Mouse (Mus musculus) lung, embryonic 14.5 days (tissue): ENCODE data around the gene Slit2. TPM values are rescaled to one million over a fixed set of nuclear protein-coding genes. Genes with fewer than 3 reads are reported as not detected.

Experiments
- ATAC-seq: fragments of 200-750 bp; cut with Nextera tagmentation; 2 replicates; pipeline ENCODE4 v1.8.0; 2017; ENCODE audit warnings: mild to moderate bottlenecking, moderate TSS enrichment, moderate library complexity; ENCODE audit not compliant: insufficient read depth
- DNase-seq: peaks from one replicate; pipeline ENCODE4 v3.0.0-alpha.2; 2015
- H3K27ac ChIP-seq: fragments of 300-500 bp; sonication (generic); 2 replicates; pipeline ENCODE4 v1.5.1; 2014; ENCODE audit warnings: low read depth, mild to moderate bottlenecking, moderate library complexity
- H3K27me3 ChIP-seq: fragments of 300-500 bp; sonication (generic); 2 replicates; pipeline ENCODE4 v1.6.1; 2014; ENCODE audit warnings: low read length, control low read depth; ENCODE audit not compliant: insufficient read depth
- H3K36me3 ChIP-seq: fragments of 300-500 bp; sonication (generic); 2 replicates; pipeline ENCODE4 v1.6.1; 2014; ENCODE audit warnings: control low read depth; ENCODE audit not compliant: insufficient read depth
- H3K4me1 ChIP-seq: fragments of 300-500 bp; sonication (generic); 2 replicates; pipeline ENCODE4 v1.6.1; 2014; ENCODE audit warnings: antibody characterized with exemption, control low read depth; ENCODE audit not compliant: insufficient read depth
- H3K4me2 ChIP-seq: fragments of 300-500 bp; sonication (generic); 2 replicates; pipeline ENCODE4 v1.6.1; 2014; ENCODE audit warnings: mild to moderate bottlenecking
- H3K4me3 ChIP-seq: fragments of 300-500 bp; sonication (generic); 2 replicates; pipeline ENCODE4 v1.5.1; 2014; ENCODE audit warnings: low read depth, low read length
- H3K9ac ChIP-seq: fragments of 300-500 bp; sonication (generic); 2 replicates; pipeline ENCODE4 v1.6.1; 2014
- H3K9me3 ChIP-seq: fragments of 300-500 bp; sonication (generic); 2 replicates; pipeline ENCODE4 v1.6.1; 2016; ENCODE audit warnings: low read depth, low read length, control low read depth
- CTCF ChIP-seq: IDR thresholded peaks from 2 replicates; pipeline ENCODE4 v1.5.1; 2016; ENCODE audit warnings: antibody characterized with exemption, low read depth
- WGBS: fragments of 180-500 bp; shearing (Covaris S2); extraction: QIAGEN DNeasy Blood & Tissue Kit; methylation state at CpG from one replicate; pipeline ENCODE4 v1.1.7; 2014; 5-methylcytosine and 5-hydroxymethylcytosine counted together
- polyA plus RNA-seq: library from polyadenylated mRNA; unstranded; fragments of >200 nt; fragmentation: Nextera tagmentation; extraction: Ambion mirVana; gene quantifications from 2 replicates; pipeline ENCODE4 v1.2.1, GENCODE M21; 2014

Slit2 gene
- polyA plus RNA-seq, 1 experiment from 2014 or later, result 49.3 TPM

DNA sequence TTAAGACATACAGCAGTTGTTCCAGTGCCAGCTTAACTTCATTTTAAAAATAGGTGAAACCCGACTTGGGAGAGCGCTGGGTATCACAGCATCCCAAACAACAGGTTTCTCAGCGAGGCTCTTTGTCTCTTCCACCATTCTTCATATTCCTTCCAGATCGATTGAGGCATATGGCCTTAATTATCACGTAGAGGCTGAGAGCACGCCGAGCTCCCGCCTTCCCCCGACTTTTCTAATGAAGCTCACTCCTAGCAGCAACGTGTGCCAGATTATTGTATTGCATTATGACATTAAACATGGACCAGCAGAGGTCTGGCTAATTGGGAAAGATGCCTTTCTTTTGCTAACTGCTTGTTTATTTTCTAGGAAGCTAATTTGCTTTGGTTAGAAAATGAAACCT, 75.7 kb downstream of the Slit2 start:
- DNase-seq (no peak), ATAC-seq (no peak)
- H3K9me3 ChIP-seq, result no peaks in the 10 kb centered on the region
- H3K4me1 ChIP-seq, result no peaks in the 10 kb centered on the region
- H3K9ac ChIP-seq, result no peak overlapping the region
- H3K36me3 ChIP-seq, result no peaks in the 10 kb centered on the region
- no peak overlapping the region for H3K4me3 ChIP-seq
- H3K27ac ChIP-seq, result no peak overlapping the region
- H3K4me2 ChIP-seq, result no peak overlapping the region
- TF ChIP-seq CTCF, result no peak
- H3K27me3 ChIP-seq, result no peaks in the 10 kb centered on the region
- WGBS, result 74% methylated on average over 10 of the region's 10 CpGs

DNA sequence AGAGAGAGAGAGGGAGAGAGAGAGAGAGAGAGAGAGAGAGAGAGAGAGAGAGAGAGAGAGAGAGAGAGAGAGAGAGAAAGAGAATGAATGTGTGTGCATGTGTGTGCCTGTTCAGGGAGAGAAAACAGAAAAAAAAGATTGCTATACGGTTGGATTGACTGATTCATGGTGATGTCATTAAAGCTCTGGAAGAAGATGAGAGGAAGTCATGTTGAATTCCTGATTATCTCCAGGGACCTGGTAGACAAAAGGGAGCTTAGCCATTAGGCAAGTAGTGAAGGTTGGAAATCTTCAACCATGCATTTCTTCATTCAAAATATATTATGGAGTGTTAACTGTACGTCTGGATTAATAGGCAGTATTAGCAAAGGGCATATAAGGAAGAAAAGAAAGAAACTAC, 77.8 kb downstream of the Slit2 start:
- no peak overlapping the region for H3K27ac ChIP-seq
- no peak overlapping the region for H3K4me3 ChIP-seq
- no peaks in the 10 kb centered on the region for H3K9me3 ChIP-seq
- ATAC-seq, result no peak
- no peaks in the 10 kb centered on the region for H3K36me3 ChIP-seq
- WGBS, result 65% methylated on average over 2 of the region's 2 CpGs
- no peak overlapping the region for H3K4me2 ChIP-seq
- no peaks in the 10 kb centered on the region for H3K4me1 ChIP-seq
- H3K9ac ChIP-seq, result no peak overlapping the region
- TF ChIP-seq CTCF, result no peak
- no peaks in the 10 kb centered on the region for H3K27me3 ChIP-seq
- DNase-seq, result no peak

DNA sequence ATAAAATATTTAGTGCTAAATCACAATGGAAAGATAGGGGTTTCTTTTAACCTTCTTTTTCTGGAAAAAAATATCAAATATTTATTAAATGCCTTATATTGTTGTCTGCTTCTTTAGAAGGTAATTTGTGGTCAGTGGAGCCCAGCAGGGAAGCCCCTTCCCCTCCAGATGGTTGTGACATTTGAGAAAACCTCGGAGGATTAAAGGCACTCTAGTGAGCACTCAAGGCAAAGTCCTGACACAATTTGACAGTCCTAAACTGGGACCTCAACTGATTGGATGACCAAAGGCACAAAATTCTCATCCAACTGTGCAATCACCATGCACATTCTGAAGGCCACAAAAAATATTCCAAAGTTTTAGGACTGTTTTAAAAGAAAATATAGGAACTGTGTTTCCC, 95.8 kb downstream of the Slit2 start:
- no peak for DNase-seq
- H3K9ac ChIP-seq, result no peak overlapping the region

DNA sequence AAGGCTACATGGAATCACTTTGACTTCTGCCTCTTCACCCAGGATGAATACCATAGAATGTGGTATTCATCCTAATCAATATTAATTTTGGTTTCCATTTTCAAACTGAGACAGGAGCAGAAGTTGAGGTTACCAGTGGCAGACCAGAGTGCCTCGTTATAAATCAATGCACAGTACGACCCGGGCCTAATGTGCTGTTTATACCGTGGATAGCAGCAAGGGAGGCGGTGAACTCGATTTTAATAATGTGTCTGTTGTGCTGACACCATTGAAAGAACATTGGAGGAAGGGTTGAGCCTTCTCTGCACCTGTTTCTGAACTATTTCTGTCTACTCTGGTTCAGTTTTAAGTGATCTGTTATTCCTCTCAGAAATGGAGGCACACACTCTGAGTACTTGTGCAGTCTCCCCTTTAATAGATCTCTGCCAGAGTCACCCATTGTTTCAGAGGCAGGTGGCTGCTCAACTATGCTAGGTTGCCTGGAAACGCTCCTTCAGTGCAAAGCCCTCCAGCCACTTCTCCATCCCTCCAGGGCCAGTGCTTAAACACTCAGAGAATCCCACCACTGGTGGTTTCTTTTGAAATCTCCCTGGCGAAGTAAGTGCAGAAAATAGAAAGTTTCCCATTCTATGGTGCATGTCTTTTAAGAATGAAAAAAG, 98.4 kb downstream of the Slit2 start:
- Histone ChIP-seq H3K27me3 (no peaks in the 10 kb centered on the region), H3K9me3 (no peaks in the 10 kb centered on the region), H3K4me2 (no peak overlapping the region), H3K4me3 (no peak overlapping the region), H3K4me1 (no peaks in the 10 kb centered on the region), H3K27ac (peak overlapping the region; percentile 58), H3K36me3 (no peaks in the 10 kb centered on the region), H3K9ac (no peak overlapping the region)
- peak; percentile 82; the same call in 1 of the 2 replicates for ATAC-seq
- 64% methylated on average over 8 of the region's 8 CpGs for WGBS
- no peak for TF ChIP-seq CTCF
- DNase-seq, result peak; percentile 38

More for the DNA sequence above, 95.8 kb downstream of the Slit2 start:
- no peaks in the 10 kb centered on the region for H3K4me1 ChIP-seq
- H3K9me3 ChIP-seq, result no peaks in the 10 kb centered on the region
- no peak overlapping the region for H3K4me2 ChIP-seq
- H3K27me3 ChIP-seq, result no peaks in the 10 kb centered on the region
- WGBS, result 44% methylated on average over 1 of the region's 1 CpGs
- H3K27ac ChIP-seq, result no peak overlapping the region
- H3K4me3 ChIP-seq, result no peak overlapping the region
- H3K36me3 ChIP-seq, result no peaks in the 10 kb centered on the region
- TF ChIP-seq CTCF, result no peak
- ATAC-seq, result no peak

DNA sequence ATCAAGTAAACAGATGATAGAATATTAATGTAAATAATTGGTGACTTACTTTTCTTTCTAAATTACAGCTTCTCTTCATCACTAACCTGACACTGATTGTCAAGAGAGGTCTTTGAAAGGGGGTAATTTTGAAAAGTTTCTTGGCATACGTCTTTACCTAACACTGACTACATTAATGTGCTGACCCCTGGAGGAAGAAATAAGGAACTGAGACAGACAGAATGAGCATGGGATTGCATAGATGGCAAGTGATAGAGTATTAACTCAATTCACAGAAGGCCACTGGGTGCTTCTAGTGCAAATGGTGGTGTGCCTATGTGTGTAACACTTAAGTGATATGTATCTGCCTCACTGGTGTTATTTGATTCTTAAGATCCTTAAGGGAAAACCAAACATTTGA, 130.5 kb downstream of the Slit2 start:
- Histone ChIP-seq H3K27ac (no peak overlapping the region), H3K36me3 (no peaks in the 10 kb centered on the region), H3K27me3 (no peaks in the 10 kb centered on the region), H3K9me3 (no peaks in the 10 kb centered on the region), H3K4me1 (no peaks in the 10 kb centered on the region), H3K4me2 (no peak overlapping the region), H3K9ac (no peak overlapping the region), H3K4me3 (no peak overlapping the region)
- peak; percentile 51 for TF ChIP-seq CTCF
- ATAC-seq (no peak), DNase-seq (peak; percentile 38)
- 20% methylated on average over 1 of the region's 1 CpGs for WGBS

DNA sequence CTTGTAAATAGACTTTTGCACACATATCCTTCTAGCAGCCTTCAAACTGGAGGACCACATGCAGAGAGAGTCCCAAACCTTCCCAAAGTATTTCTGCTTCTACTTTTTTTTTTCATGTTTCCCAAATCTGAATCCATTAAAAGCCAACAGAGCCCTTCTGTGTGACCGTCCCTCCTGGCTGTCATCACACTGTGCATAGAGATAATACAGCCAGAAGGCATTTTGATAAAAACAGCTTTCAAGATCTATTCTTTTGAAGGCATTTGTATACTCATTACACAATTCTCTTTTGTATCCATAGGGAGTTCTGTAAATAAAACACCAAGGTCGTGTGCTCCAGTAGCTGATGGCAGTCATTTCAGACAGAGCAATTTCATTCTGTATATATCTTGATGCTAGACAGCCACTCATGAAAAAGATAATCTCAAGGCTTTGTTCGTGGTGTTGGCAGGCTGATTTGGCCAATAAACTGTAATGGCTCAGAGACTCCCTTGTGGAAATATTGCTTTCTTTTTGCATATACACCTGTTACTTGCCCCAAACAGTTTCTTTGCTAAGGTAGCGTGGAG, 132.1 kb downstream of the Slit2 start:
- 36% methylated on average over 4 of the region's 4 CpGs for WGBS

DNA sequence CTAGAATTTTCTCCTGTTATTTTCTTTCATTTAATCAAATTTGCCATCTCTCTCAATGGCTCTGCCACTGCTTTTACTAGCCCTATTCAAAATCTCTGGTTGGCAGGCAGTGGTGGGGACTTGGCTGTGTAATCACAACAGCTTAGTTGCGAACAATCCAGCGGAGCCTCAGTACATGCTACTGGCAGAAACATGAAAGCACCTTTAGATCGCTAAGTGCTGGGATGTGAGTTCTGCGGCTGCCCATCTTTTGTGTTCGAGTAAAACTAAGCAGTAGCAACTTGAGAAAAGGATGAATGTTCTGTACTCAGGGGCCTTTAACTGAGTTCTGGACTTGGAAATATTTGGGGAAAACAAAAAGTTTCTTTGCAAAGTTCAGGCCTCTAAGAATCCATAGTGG, 139.7 kb downstream of the Slit2 start:
- Histone ChIP-seq H3K27me3 (no peaks in the 10 kb centered on the region), H3K9me3 (no peaks in the 10 kb centered on the region), H3K4me1 (no peaks in the 10 kb centered on the region), H3K4me3 (no peak overlapping the region), H3K36me3 (no peaks in the 10 kb centered on the region), H3K9ac (no peak overlapping the region), H3K27ac (no peak overlapping the region), H3K4me2 (no peak overlapping the region)
- WGBS, result 81% methylated on average over 5 of the region's 5 CpGs
- DNase-seq (no peak), ATAC-seq (no peak)
- no peak for TF ChIP-seq CTCF

More for the DNA sequence above, 132.1 kb downstream of the Slit2 start:
- TF ChIP-seq CTCF, result no peak
- Histone ChIP-seq H3K27ac (no peak overlapping the region), H3K9me3 (no peaks in the 10 kb centered on the region), H3K4me1 (no peaks in the 10 kb centered on the region), H3K9ac (no peak overlapping the region), H3K4me3 (no peak overlapping the region), H3K36me3 (no peaks in the 10 kb centered on the region), H3K27me3 (no peaks in the 10 kb centered on the region), H3K4me2 (no peak overlapping the region)
- ATAC-seq (no peak), DNase-seq (no peak)
